Comparison of ENCODE assay signal across 8 mouse cellular contexts in genomic region chr19:53391787-53392186, GRCm38 (mm10). TPM values are rescaled to one million over a fixed set of nuclear protein-coding genes. Genes with fewer than 3 reads are reported as not detected.
DNase-seq lines count a peak whose midpoint lies in the region; ATAC-seq and TF ChIP-seq lines count a peak whose summit lies in the region.

No protein-coding gene starts in this region.

- DNase-seq in heart, postnatal 4 days, result no peak
- DNase-seq in MEL (ENCODE audit: low read depth, low spot score), result peak; percentile 63
- DNase-seq in left cerebral cortex, postnatal 4 days, result no peak
- DNase-seq in adrenal gland, adult 18-20 months (ENCODE audit: low spot score in 2 of 2), result no peak
- DNase-seq in right cerebral cortex, adult 18-20 months, result no peak

- no peak for ATAC-seq in heart, embryonic 12.5 days (ENCODE audit: insufficient number of reproducible peaks, low FRiP score)
- no peak for ATAC-seq in hindbrain, embryonic 12.5 days (ENCODE audit: low FRiP score)
- ATAC-seq in midbrain, embryonic 12.5 days (ENCODE audit: low FRiP score, low read depth), result no peak

- H3K79me2 ChIP-seq in MEL (ENCODE audit: control insufficient read depth, insufficient read depth, low read length, poor library complexity), result peaks cover 35% of the 10 kb centered on the region

- peak overlapping the region; percentile 71 for H3K4me2 ChIP-seq in heart, embryonic 12.5 days
- peak overlapping the region; percentile 61 for H3K4me2 ChIP-seq in hindbrain, embryonic 12.5 days (replicated peaks)
- H3K4me2 ChIP-seq in midbrain, embryonic 12.5 days (replicated peaks), result peak overlapping the region; percentile 64

- WGBS in heart, embryonic 12.5 days, result 87% methylated on average over 5 of the region's 5 CpGs
- WGBS in hindbrain, embryonic 12.5 days, result 89% methylated on average over 5 of the region's 5 CpGs
- WGBS in midbrain, embryonic 12.5 days, result 84% methylated on average over 5 of the region's 5 CpGs

- TF ChIP-seq POLR2A in MEL (IDR thresholded peaks at IDR 0.05; ENCODE audit: control insufficient read depth in 1 of 2, insufficient read depth in 1 of 2, low read depth in 1 of 2, low read length in 2 of 2, poor library complexity in 1 of 2), result no peak

- H3K36me3 ChIP-seq in heart, embryonic 12.5 days, result peaks cover 21% of the 10 kb centered on the region
- H3K36me3 ChIP-seq in MEL (ENCODE audit: control insufficient read depth in 1 of 2, insufficient read depth in 2 of 2, low read length in 2 of 2), result peaks cover 20 to 38% of the 10 kb centered on the region in 2 experiments
- peaks cover 17% of the 10 kb centered on the region for H3K36me3 ChIP-seq in hindbrain, embryonic 12.5 days
- H3K36me3 ChIP-seq in midbrain, embryonic 12.5 days, result peaks cover 19% of the 10 kb centered on the region

- no peak for TF ChIP-seq CTCF in MEL (IDR thresholded peaks at IDR 0.05 in 2 of 3, conservative IDR thresholded peaks at IDR 0.05 in 1 of 3; ENCODE audit: control insufficient read depth in 1 of 3, insufficient read depth in 1 of 3, low read depth in 2 of 3, low read length in 3 of 3, poor library complexity in 1 of 3, severe bottlenecking in 1 of 3)

- intact Hi-C loops in left cerebral cortex, postnatal 4 days (cut with DNase I), result loop anchor here (10.0 kb wide), 1 partner anchor 243 kb away; no protein-coding TSS in a partner anchor

- 0 out of 2 replicates have a peak overlapping the region, but pooled peaks have one; percentile 87 for H3K4me3 ChIP-seq in heart, embryonic 12.5 days
- H3K4me3 ChIP-seq in MEL (ENCODE audit: control insufficient read depth in 1 of 2, insufficient read depth in 1 of 2, low read depth in 2 of 2, low read length in 2 of 2), result peak overlapping the region; percentile 67 to 89
- no peak overlapping the region for H3K4me3 ChIP-seq in hindbrain, embryonic 12.5 days
- H3K4me3 ChIP-seq in midbrain, embryonic 12.5 days, result peak overlapping the region; percentile 99

- H3K27ac ChIP-seq in heart, embryonic 12.5 days (ENCODE audit: poor library complexity, severe bottlenecking), result no peak overlapping the region
- H3K27ac ChIP-seq in MEL (ENCODE audit: control insufficient read depth, low read depth, low read length), result peak overlapping the region; percentile 90
- H3K27ac ChIP-seq in hindbrain, embryonic 12.5 days, result no peak overlapping the region
- no peak overlapping the region for H3K27ac ChIP-seq in midbrain, embryonic 12.5 days (replicated peaks)

- peaks cover 15% of the 10 kb centered on the region for H3K4me1 ChIP-seq in heart, embryonic 12.5 days (replicated peaks)
- peaks cover 5 to 25% of the 10 kb centered on the region in 2 experiments for H3K4me1 ChIP-seq in MEL (ENCODE audit: control insufficient read depth in 1 of 2, insufficient read depth in 2 of 2, low read length in 2 of 2)
- H3K4me1 ChIP-seq in hindbrain, embryonic 12.5 days, result peaks cover 15% of the 10 kb centered on the region
- peaks cover 13% of the 10 kb centered on the region for H3K4me1 ChIP-seq in midbrain, embryonic 12.5 days

- no peak for TF ChIP-seq RAD21 in MEL (IDR thresholded peaks at IDR 0.05; ENCODE audit: low read depth, low read length)

- no peaks in the 10 kb centered on the region for H3K27me3 ChIP-seq in heart, embryonic 12.5 days (replicated peaks)
- no peaks in the 10 kb centered on the region for H3K27me3 ChIP-seq in MEL (ENCODE audit: control insufficient read depth in 1 of 2, insufficient read depth in 2 of 2, low read length in 2 of 2)
- no peaks in the 10 kb centered on the region for H3K27me3 ChIP-seq in hindbrain, embryonic 12.5 days
- no peaks in the 10 kb centered on the region for H3K27me3 ChIP-seq in midbrain, embryonic 12.5 days

- no peak for TF ChIP-seq EP300 in MEL (IDR thresholded peaks at IDR 0.05; ENCODE audit: low read depth in 1 of 2, low read length in 2 of 2)

- H3K9ac ChIP-seq in heart, embryonic 12.5 days, result peak overlapping the region; percentile 69; the same call in 1 of the 2 replicates
- H3K9ac ChIP-seq in MEL (ENCODE audit: control insufficient read depth, low read depth, low read length, poor library complexity, severe bottlenecking), result peak overlapping the region; percentile 90
- H3K9ac ChIP-seq in hindbrain, embryonic 12.5 days, result no peak overlapping the region
- peak overlapping the region; percentile 67; the same call in 1 of the 2 replicates for H3K9ac ChIP-seq in midbrain, embryonic 12.5 days (replicated peaks)

- H3K9me3 ChIP-seq in heart, embryonic 12.5 days (replicated peaks), result no peaks in the 10 kb centered on the region
- no peaks in the 10 kb centered on the region for H3K9me3 ChIP-seq in MEL (replicated peaks; ENCODE audit: insufficient read depth, low read length)
- no peaks in the 10 kb centered on the region for H3K9me3 ChIP-seq in hindbrain, embryonic 12.5 days (replicated peaks)
- no peaks in the 10 kb centered on the region for H3K9me3 ChIP-seq in midbrain, embryonic 12.5 days

TF ChIP-seq in MEL, 35 proteins besides CTCF, POLR2A, EP300 and RAD21:
- TF ChIP-seq NRF1 (IDR thresholded peaks at IDR 0.05; ENCODE audit: insufficient read depth, low read depth, low read length, poor library complexity, severe bottlenecking) (no peak), CHD2 (IDR thresholded peaks at IDR 0.05; ENCODE audit: low read length) (no peak), JUND (IDR thresholded peaks at IDR 0.05; ENCODE audit: low read depth, low read length) (no peak), MAFK (IDR thresholded peaks at IDR 0.05; ENCODE audit: borderline replicate concordance, low read depth, low read length) (no peak), E2F4 (IDR thresholded peaks at IDR 0.05; ENCODE audit: borderline replicate concordance, low read depth, low read length) (no peak), ZKSCAN1 (IDR thresholded peaks at IDR 0.05; ENCODE audit: low read depth, low read length) (no peak), CHD1 (IDR thresholded peaks at IDR 0.05; ENCODE audit: low read depth, low read length) (no peak), BHLHE40 (IDR thresholded peaks at IDR 0.05; ENCODE audit: borderline replicate concordance, low read depth, low read length) (no peak), MXI1 (IDR thresholded peaks at IDR 0.05; ENCODE audit: low read depth, low read length) (no peak), ZMIZ1 (IDR thresholded peaks at IDR 0.05; ENCODE audit: low read depth, low read length) (no peak), TBP (IDR thresholded peaks at IDR 0.05; ENCODE audit: low read depth, low read length) (no peak), MAX (IDR thresholded peaks at IDR 0.05; ENCODE audit: low read length) (no peak)

RNA-seq across cellular contexts. Expression of gene Smndc1, which starts 1.4 kb away (rescaled TPM):
- 30.5 and 33.0 TPM in 2 replicates for polyA plus RNA-seq in heart, embryonic 12.5 days (2016; fragmentation: Nextera tagmentation; extraction: Ambion mirVana)
- total RNA-seq in heart, postnatal 4 days (2021), result 10 to 100 TPM; 43.2 to 48.2 TPM
- 27.5 and 29.3 TPM in 2 replicates for total RNA-seq in MEL (2012; rRNA removed)
- polyA plus RNA-seq in MEL (2012; ENCODE audit: insufficient read depth in 1 of 2, insufficient read length in 2 of 2, low read depth in 1 of 2, low replicate concordance in 2 of 2, missing spikeins in 1 of 2), result 100 to 1,000 TPM; 114 to 166 TPM
- 40.9 and 41.4 TPM in 2 replicates for polyA plus RNA-seq in hindbrain, embryonic 12.5 days (2016; fragmentation: Nextera tagmentation; extraction: Ambion mirVana)
- polyA plus RNA-seq in midbrain, embryonic 12.5 days (2016; fragmentation: Nextera tagmentation; extraction: Ambion mirVana), result 44.5 and 45.7 TPM in 2 replicates
- total RNA-seq in left cerebral cortex, postnatal 4 days (2021), result 10 to 100 TPM; 38.6 to 45.1 TPM
- total RNA-seq in adrenal gland, adult 18-20 months (2021), result 10 to 100 TPM; 41.5 to 44.2 TPM

RNA-seq across cellular contexts. Expression of gene Gm10197, which starts 20.2 kb away (rescaled TPM):
- polyA plus RNA-seq in heart, embryonic 12.5 days (2016; fragmentation: Nextera tagmentation; extraction: Ambion mirVana), result not detected in 2 replicates
- not detected for total RNA-seq in heart, postnatal 4 days (2021)
- 4.8 and 5.4 TPM in 2 replicates for total RNA-seq in MEL (2012; rRNA removed)
- 10 to 100 TPM in 1 of 2 experiments, not detected in 1; 53.0 TPM for polyA plus RNA-seq in MEL (2012; ENCODE audit: insufficient read depth in 1 of 2, insufficient read length in 2 of 2, low read depth in 1 of 2, low replicate concordance in 2 of 2, missing spikeins in 1 of 2)
- not detected in 2 replicates for polyA plus RNA-seq in hindbrain, embryonic 12.5 days (2016; fragmentation: Nextera tagmentation; extraction: Ambion mirVana)
- polyA plus RNA-seq in midbrain, embryonic 12.5 days (2016; fragmentation: Nextera tagmentation; extraction: Ambion mirVana), result not detected in 2 replicates
- total RNA-seq in left cerebral cortex, postnatal 4 days (2021), result not detected
- not detected for total RNA-seq in adrenal gland, adult 18-20 months (2021)
